ENCODE assay signal across 30 mouse cellular contexts in the genomic region with DNA sequence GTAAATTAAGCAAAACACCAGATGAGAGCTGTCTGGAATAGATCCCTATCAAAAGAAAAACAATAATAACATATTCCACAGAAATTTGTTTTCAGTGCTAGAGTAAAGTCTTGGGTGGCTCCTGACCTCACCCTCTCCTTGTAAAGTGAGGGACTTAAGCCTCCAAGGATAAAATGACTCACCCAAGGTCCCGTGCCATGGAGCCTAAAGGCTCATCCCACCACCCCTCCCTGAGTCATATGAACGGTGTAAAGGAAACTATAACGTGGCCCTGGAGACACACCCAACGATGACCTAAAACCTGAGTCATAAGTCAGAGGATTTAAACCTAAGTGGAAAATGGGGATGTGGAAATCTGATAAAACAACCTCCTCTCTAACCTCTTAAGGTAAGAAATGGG. TPM values are rescaled to one million over a fixed set of nuclear protein-coding genes. Genes with fewer than 3 reads are reported as not detected.
DNase-seq lines count a peak whose midpoint lies in the region; ATAC-seq and TF ChIP-seq lines count a peak whose summit lies in the region.
"Had no signal": no experiment of that assay in that cellular context is flagged by ENCODE, and none has a peak within 500 bp of the region (broad histone marks: within the 10 kb centered on the region; RNA-seq: fewer than 3 reads in every experiment).

No protein-coding gene starts in this region.

- no peak for TF ChIP-seq CTCF in layer of hippocampus, adult 2 months (conservative IDR thresholded peaks at IDR 0.05)
- no peak for TF ChIP-seq CTCF in Patski (IDR thresholded peaks at IDR 0.05)

- no peak overlapping the region for H3K4me2 ChIP-seq in forebrain, embryonic 13.5 days
- H3K4me2 ChIP-seq: heart, embryonic 13.5 days; hindbrain, embryonic 12.5 days; liver, embryonic 15.5 days; neural tube, embryonic 13.5 days; stomach, embryonic 15.5 days had no signal

- no peak for DNase-seq in layer of hippocampus, adult 2 months (ENCODE audit: low spot score in 2 of 2)
- no peak for DNase-seq in layer of hippocampus, adult 18-20 months (ENCODE audit: low spot score in 2 of 2)
- DNase-seq in 416B (ENCODE audit: low read depth) (peak; percentile 34), Patski (ENCODE audit: low read depth, low spot score) (peak; percentile 63)
- peak; percentile 57 to 61 for DNase-seq in adrenal gland, postnatal 36 days
- no peak for DNase-seq in gastrocnemius, adult 18-20 months (ENCODE audit: low spot score)
- no peak for DNase-seq in heart, adult 18-20 months
- DNase-seq: cerebellum, adult 18-20 months; cerebellum, postnatal 14 days; heart, postnatal 14 days; kidney, adult 11 months; kidney, postnatal 25 days; liver; retina, postnatal 1 day; thymus, adult 18-20 months; thymus, postnatal 4 days had no signal

- POLR2A ChIA-PET in Patski (lab: Charles Lee): no interaction called here

- peak; percentile 74 for ATAC-seq in Patski
- ATAC-seq in forebrain, embryonic 13.5 days: no peak
- ATAC-seq: forebrain, embryonic 14.5 days; midbrain, embryonic 16.5 days had no signal

- H3K27ac ChIP-seq in layer of hippocampus, adult 2 months: peak overlapping the region; percentile 61
- no peak overlapping the region for H3K27ac ChIP-seq in forebrain, embryonic 13.5 days
- H3K27ac ChIP-seq: heart, embryonic 13.5 days; hindbrain, embryonic 12.5 days; limb, embryonic 10.5 days; liver, embryonic 15.5 days; midbrain, embryonic 10.5 days; neural tube, embryonic 13.5 days; stomach, embryonic 15.5 days had no signal

- peaks cover 11% of the 10 kb centered on the region for H3K4me1 ChIP-seq in forebrain, embryonic 13.5 days
- H3K4me1 ChIP-seq: liver, embryonic 15.5 days; stomach, embryonic 15.5 days had no signal

- H3K4me3 ChIP-seq in layer of hippocampus, adult 2 months: no peak overlapping the region
- H3K4me3 ChIP-seq in forebrain, embryonic 13.5 days: no peak overlapping the region
- H3K4me3 ChIP-seq: heart, embryonic 13.5 days; hindbrain, embryonic 12.5 days; limb, embryonic 10.5 days; liver, embryonic 15.5 days; midbrain, embryonic 10.5 days; myocyte; neural tube, embryonic 13.5 days; stomach, embryonic 15.5 days had no signal

- in situ Hi-C loops in Patski (cut with MboI; ENCODE audit: low pct_unique_long_range_greater_than_20kb): no loop called here

- no peaks in the 10 kb centered on the region for H3K9me3 ChIP-seq in forebrain, embryonic 13.5 days (replicated peaks)
- H3K9me3 ChIP-seq: heart, embryonic 13.5 days; hindbrain, embryonic 12.5 days; limb, embryonic 10.5 days; liver, embryonic 15.5 days; midbrain, embryonic 10.5 days; neural tube, embryonic 13.5 days; stomach, embryonic 15.5 days had no signal

- CTCF ChIA-PET in Patski (lab: Charles Lee): no interaction called here

- WGBS in forebrain, embryonic 13.5 days: 89% methylated on average over 4 of the region's 4 CpGs

- H3K36me3 ChIP-seq in forebrain, embryonic 13.5 days (ENCODE audit: poor library complexity, severe bottlenecking): no peaks in the 10 kb centered on the region
- H3K36me3 ChIP-seq: hindbrain, embryonic 12.5 days; limb, embryonic 10.5 days; liver, embryonic 15.5 days; midbrain, embryonic 10.5 days; stomach, embryonic 15.5 days had no signal

- H3K27me3 ChIP-seq in Patski: no peaks in the 10 kb centered on the region
- H3K27me3 ChIP-seq in forebrain, embryonic 13.5 days: no peaks in the 10 kb centered on the region
- H3K27me3 ChIP-seq: heart, embryonic 13.5 days; hindbrain, embryonic 12.5 days; liver, embryonic 15.5 days; neural tube, embryonic 13.5 days; stomach, embryonic 15.5 days had no signal

- H3K9ac ChIP-seq in forebrain, embryonic 13.5 days: no peak overlapping the region
- H3K9ac ChIP-seq: heart, embryonic 13.5 days; hindbrain, embryonic 12.5 days; liver, embryonic 15.5 days; neural tube, embryonic 13.5 days; stomach, embryonic 15.5 days had no signal

RNA-seq across cellular contexts. Expression of a gene that starts 31.0 kb away (rescaled TPM):
- total RNA-seq in layer of hippocampus, adult 2 months (2021): 1 to 10 TPM; 3.2 to 4.7 TPM
- total RNA-seq in layer of hippocampus, adult 18-20 months (2021): 1 to 10 TPM; 1.2 to 2.0 TPM
- not detected for polyA plus RNA-seq in Patski (2021)
- under 1 TPM; 0.33 to 0.36 TPM for total RNA-seq in adrenal gland, postnatal 36 days (2021)
- polyA plus RNA-seq in forebrain, embryonic 13.5 days (2015; fragmentation: Nextera tagmentation; extraction: Ambion mirVana): 0.16 TPM in 1 of 2 replicates, not detected in the other
- under 1 TPM in 1 of 2 experiments, not detected in 1; 0.21 TPM for total RNA-seq in gastrocnemius, adult 18-20 months (2021)
- total RNA-seq in heart, adult 18-20 months (2021): not detected
- polyA plus RNA-seq: embryonic facial prominence, embryonic 11.5 days; forebrain, embryonic 14.5 days; gonadal fat pad, adult 2 months; hindbrain, embryonic 12.5 days; limb, embryonic 10.5 days; liver, embryonic 15.5 days; midbrain, embryonic 16.5 days; myocyte; neural tube, embryonic 13.5 days; spleen, adult 2 months; stomach, embryonic 15.5 days had no signal

RNA-seq across cellular contexts. Expression of a gene that starts 34.1 kb away (rescaled TPM):
- total RNA-seq in layer of hippocampus, adult 2 months (2021): 100 to 1,000 TPM; 117 to 123 TPM
- total RNA-seq in layer of hippocampus, adult 18-20 months (2021): 100 to 1,000 TPM; 117 to 126 TPM
- 13.1 TPM for polyA plus RNA-seq in Patski (2021)
- 10 to 100 TPM in 1 of 2 experiments, 1 to 10 TPM in 1; 8.3 to 10.6 TPM for total RNA-seq in adrenal gland, postnatal 36 days (2021)
- 5.3 and 6.0 TPM in 2 replicates for polyA plus RNA-seq in forebrain, embryonic 13.5 days (2015; fragmentation: Nextera tagmentation; extraction: Ambion mirVana)
- total RNA-seq in gastrocnemius, adult 18-20 months (2021): 10 to 100 TPM in 1 of 2 experiments, 1 to 10 TPM in 1; 9.2 to 11.4 TPM
- total RNA-seq in heart, adult 18-20 months (2021): 10 to 100 TPM; 21.5 to 23.3 TPM

Comparison
In these comparisons a context has a peak if more than half of its experiments do, and no peak if none do; other contexts are left out.
1. DNase-seq: peak in 416B (single experiment), Patski (single experiment) and adrenal gland, postnatal 36 days (2 of 2); none in layer of hippocampus, adult 2 months (0 of 2), layer of hippocampus, adult 18-20 months (0 of 2), gastrocnemius, adult 18-20 months (single experiment) and heart, adult 18-20 months (0 of 2).
2. RNA of a gene that starts 34.1 kb away (total RNA-seq): 117 to 126 TPM in layer of hippocampus, adult 18-20 months and 117 to 123 TPM in layer of hippocampus, adult 2 months; 21.5 to 23.3 TPM in heart, adult 18-20 months, 9.2 to 11.4 TPM in gastrocnemius, adult 18-20 months and 8.3 to 10.6 TPM in adrenal gland, postnatal 36 days; every median in the first group is over 4 times any median in the second.